8 mouse cellular contexts compared by ENCODE assay signal in genomic region chr11:70647716-70648420, GRCm38 (mm10). TPM values are rescaled to one million over a fixed set of nuclear protein-coding genes. Genes with fewer than 3 reads are reported as not detected.
DNase-seq lines count a peak whose midpoint lies in the region; ATAC-seq and TF ChIP-seq lines count a peak whose summit lies in the region.

No protein-coding gene starts in this region.

- TF ChIP-seq POLR2A in thymus, adult 2 months (IDR thresholded peaks at IDR 0.05; ENCODE audit: control insufficient read depth, extremely low read depth, insufficient read depth, low read length, poor library complexity) = no peak; the same call in 1 of the 2 replicates

- peak overlapping the region; percentile 79 for H3K4me3 ChIP-seq in layer of hippocampus, adult 2 months
- peak overlapping the region; percentile 61 for H3K4me3 ChIP-seq in forebrain, embryonic 14.5 days (ENCODE audit: low read depth, low read length)
- peak overlapping the region; percentile 84 for H3K4me3 ChIP-seq in kidney, embryonic 15.5 days (replicated peaks)
- H3K4me3 ChIP-seq in thymus, adult 2 months (ENCODE audit: control insufficient read depth, insufficient read depth, low read length) = peak overlapping the region; percentile 66

- peak overlapping the region; percentile 99 for H3K27ac ChIP-seq in layer of hippocampus, adult 2 months
- peak overlapping the region; percentile 90 for H3K27ac ChIP-seq in forebrain, embryonic 14.5 days (ENCODE audit: low read depth, low read length)
- peak overlapping the region; percentile 99 for H3K27ac ChIP-seq in kidney, embryonic 15.5 days
- peak overlapping the region; percentile 97 for H3K27ac ChIP-seq in thymus, adult 2 months (ENCODE audit: control insufficient read depth, insufficient read depth, low read length)

- H3K4me1 ChIP-seq in forebrain, embryonic 14.5 days (ENCODE audit: control insufficient read depth, insufficient read depth, low read length) = peaks cover 27% of the 10 kb centered on the region
- H3K4me1 ChIP-seq in kidney, embryonic 15.5 days = peaks cover 64% of the 10 kb centered on the region
- peaks cover 41% of the 10 kb centered on the region for H3K4me1 ChIP-seq in thymus, adult 2 months (replicated peaks; ENCODE audit: control insufficient read depth, insufficient read depth, low read length)

- peak; percentile 11 for ATAC-seq in forebrain, embryonic 14.5 days
- ATAC-seq in kidney, embryonic 15.5 days (replicated peaks; ENCODE audit: low FRiP score) = peak; percentile 17; the same call in 1 of the 2 replicates
- ATAC-seq in megakaryocyte progenitor cell, adult 5-6 weeks (replicated peaks; ENCODE audit: poor library complexity) = peak; percentile 9; the same call in 1 of the 2 replicates

- peak in 1 of 2 experiments; percentile 32 for DNase-seq in layer of hippocampus, adult 2 months (ENCODE audit: low spot score in 2 of 2)
- DNase-seq in layer of hippocampus, postnatal 14 days (ENCODE audit: low spot score in 2 of 2) = no peak
- peak; percentile 52 for DNase-seq in NIH3T3 (ENCODE audit: low read depth)
- no peak for DNase-seq in forebrain, embryonic 14.5 days (ENCODE audit: low spot score)
- DNase-seq in thymus, adult 2 months = peak; percentile 64
- no peak for DNase-seq in right cerebral cortex, postnatal 36 days (ENCODE audit: low spot score in 2 of 2)

- peaks cover 63% of the 10 kb centered on the region for H3K36me3 ChIP-seq in forebrain, embryonic 14.5 days (ENCODE audit: control insufficient read depth, insufficient read depth, low read length)
- peaks cover 77% of the 10 kb centered on the region for H3K36me3 ChIP-seq in kidney, embryonic 15.5 days
- peaks cover 42% of the 10 kb centered on the region for H3K36me3 ChIP-seq in thymus, adult 2 months (ENCODE audit: control insufficient read depth, insufficient read depth, low read length)

- H3K9ac ChIP-seq in forebrain, embryonic 14.5 days (ENCODE audit: low read length) = peak overlapping the region; percentile 74
- H3K9ac ChIP-seq in kidney, embryonic 15.5 days = peak overlapping the region; percentile 87

- no peaks in the 10 kb centered on the region for H3K27me3 ChIP-seq in forebrain, embryonic 14.5 days (replicated peaks; ENCODE audit: control insufficient read depth, insufficient read depth, low read length)
- no peaks in the 10 kb centered on the region for H3K27me3 ChIP-seq in kidney, embryonic 15.5 days
- H3K27me3 ChIP-seq in thymus, adult 2 months (ENCODE audit: control insufficient read depth, insufficient read depth, low read length) = no peaks in the 10 kb centered on the region

- H3K9me3 ChIP-seq in forebrain, embryonic 14.5 days (replicated peaks; ENCODE audit: control insufficient read depth, low read length) = no peaks in the 10 kb centered on the region
- H3K9me3 ChIP-seq in kidney, embryonic 15.5 days (replicated peaks) = no peaks in the 10 kb centered on the region

- TF ChIP-seq CTCF in layer of hippocampus, adult 2 months (conservative IDR thresholded peaks at IDR 0.05) = no peak
- TF ChIP-seq CTCF in thymus, adult 2 months (IDR thresholded peaks at IDR 0.05; ENCODE audit: borderline replicate concordance, control insufficient read depth, extremely low read depth, insufficient read depth, low read length, poor library complexity) = no peak

- WGBS in forebrain, embryonic 14.5 days = 5% methylated on average over 28 of the region's 28 CpGs
- 3% methylated on average over 28 of the region's 28 CpGs for WGBS in kidney, embryonic 15.5 days
- 2% methylated on average over 28 of the region's 28 CpGs for WGBS in thymus, adult 2 months

- peak overlapping the region; percentile 99 for H3K4me2 ChIP-seq in forebrain, embryonic 14.5 days (ENCODE audit: low read length)
- peak overlapping the region; percentile 96 for H3K4me2 ChIP-seq in kidney, embryonic 15.5 days

RNA-seq across cellular contexts. Expression of gene Slc25a11, which starts 0.6 kb away (rescaled TPM):
- total RNA-seq in layer of hippocampus, adult 2 months (2021) = 100 to 1,000 TPM; 115 to 123 TPM
- 100 to 1,000 TPM; 124 to 127 TPM for total RNA-seq in layer of hippocampus, postnatal 14 days (2021)
- 165 and 190 TPM in 2 replicates for polyA plus RNA-seq in forebrain, embryonic 14.5 days (2014; fragmentation: Nextera tagmentation; extraction: Ambion mirVana)
- polyA plus RNA-seq in kidney, embryonic 15.5 days (2015; fragmentation: Nextera tagmentation; extraction: Ambion mirVana) = 178 and 186 TPM in 2 replicates
- total RNA-seq in megakaryocyte progenitor cell, adult 5-6 weeks (2015) = 59.5 and 73.9 TPM in 2 replicates
- 46.6 and 52.7 TPM in 2 replicates for total RNA-seq in megakaryocyte progenitor cell, adult 5-6 weeks (2017)
- polyA plus RNA-seq in thymus, adult 2 months (2012; rRNA removed) = 132 and 162 TPM in 2 replicates

RNA-seq across cellular contexts. Expression of gene Rnf167, which starts 0.8 kb away (rescaled TPM):
- 10 to 100 TPM; 88.8 to 99.4 TPM for total RNA-seq in layer of hippocampus, adult 2 months (2021)
- 10 to 100 TPM; 70.2 to 72.3 TPM for total RNA-seq in layer of hippocampus, postnatal 14 days (2021)
- 105 and 118 TPM in 2 replicates for polyA plus RNA-seq in forebrain, embryonic 14.5 days (2014; fragmentation: Nextera tagmentation; extraction: Ambion mirVana)
- polyA plus RNA-seq in kidney, embryonic 15.5 days (2015; fragmentation: Nextera tagmentation; extraction: Ambion mirVana) = 115 and 122 TPM in 2 replicates
- total RNA-seq in megakaryocyte progenitor cell, adult 5-6 weeks (2015) = 39.3 and 44.8 TPM in 2 replicates
- total RNA-seq in megakaryocyte progenitor cell, adult 5-6 weeks (2017) = 30.7 and 37.4 TPM in 2 replicates
- 285 and 346 TPM in 2 replicates for polyA plus RNA-seq in thymus, adult 2 months (2012; rRNA removed)

RNA-seq across cellular contexts. Expression of gene Pfn1, which starts 6.6 kb away (rescaled TPM):
- 100 to 1,000 TPM; 333 to 349 TPM for total RNA-seq in layer of hippocampus, adult 2 months (2021)
- total RNA-seq in layer of hippocampus, postnatal 14 days (2021) = 100 to 1,000 TPM; 340 to 380 TPM
- 793 and 798 TPM in 2 replicates for polyA plus RNA-seq in forebrain, embryonic 14.5 days (2014; fragmentation: Nextera tagmentation; extraction: Ambion mirVana)
- polyA plus RNA-seq in kidney, embryonic 15.5 days (2015; fragmentation: Nextera tagmentation; extraction: Ambion mirVana) = 1,914 and 2,031 TPM in 2 replicates
- total RNA-seq in megakaryocyte progenitor cell, adult 5-6 weeks (2015) = 1,057 and 1,218 TPM in 2 replicates
- total RNA-seq in megakaryocyte progenitor cell, adult 5-6 weeks (2017) = 491 and 574 TPM in 2 replicates
- 3,213 and 4,498 TPM in 2 replicates for polyA plus RNA-seq in thymus, adult 2 months (2012; rRNA removed)

RNA-seq across cellular contexts. Expression of gene Gp1ba, which starts 8.9 kb away (rescaled TPM):
- not detected for total RNA-seq in layer of hippocampus, adult 2 months (2021)
- total RNA-seq in layer of hippocampus, postnatal 14 days (2021) = not detected
- 0.17 and 0.22 TPM in 2 replicates for polyA plus RNA-seq in forebrain, embryonic 14.5 days (2014; fragmentation: Nextera tagmentation; extraction: Ambion mirVana)
- 0.19 and 0.30 TPM in 2 replicates for polyA plus RNA-seq in kidney, embryonic 15.5 days (2015; fragmentation: Nextera tagmentation; extraction: Ambion mirVana)
- 0.66 and 2.3 TPM in 2 replicates for total RNA-seq in megakaryocyte progenitor cell, adult 5-6 weeks (2015)
- total RNA-seq in megakaryocyte progenitor cell, adult 5-6 weeks (2017) = 0.08 and 0.20 TPM in 2 replicates
- polyA plus RNA-seq in thymus, adult 2 months (2012; rRNA removed) = 0.04 TPM in 2 replicates

RNA-seq across cellular contexts. Expression of gene Eno3, which starts 9.1 kb away (rescaled TPM):
- 1 to 10 TPM; 6.6 to 7.9 TPM for total RNA-seq in layer of hippocampus, adult 2 months (2021)
- total RNA-seq in layer of hippocampus, postnatal 14 days (2021) = 10 to 100 TPM in 1 of 2 experiments, 1 to 10 TPM in 1; 5.9 to 10.1 TPM
- 5.7 and 5.9 TPM in 2 replicates for polyA plus RNA-seq in forebrain, embryonic 14.5 days (2014; fragmentation: Nextera tagmentation; extraction: Ambion mirVana)
- polyA plus RNA-seq in kidney, embryonic 15.5 days (2015; fragmentation: Nextera tagmentation; extraction: Ambion mirVana) = 30.3 and 38.5 TPM in 2 replicates
- 4.1 and 6.2 TPM in 2 replicates for total RNA-seq in megakaryocyte progenitor cell, adult 5-6 weeks (2015)
- 7.2 and 9.5 TPM in 2 replicates for total RNA-seq in megakaryocyte progenitor cell, adult 5-6 weeks (2017)
- polyA plus RNA-seq in thymus, adult 2 months (2012; rRNA removed) = 25.3 and 75.8 TPM in 2 replicates

Comparison
In these comparisons a context has a peak if more than half of its experiments do, and no peak if none do; other contexts are left out.
1. DNase-seq: peak in NIH3T3 (single experiment) and thymus, adult 2 months (single experiment); none in layer of hippocampus, postnatal 14 days (0 of 2), forebrain, embryonic 14.5 days (single experiment) and right cerebral cortex, postnatal 36 days (0 of 2).
2. Peak in every context shown above with its lines, with median percentiles within 50 percentile points of each other: H3K27ac ChIP-seq, H3K4me3 ChIP-seq and ATAC-seq.